Mouse (Mus musculus) CH12.LX (cell line): ENCODE data around the gene Nhlrc4.

Experiments
- GABPA ChIP-seq: IDR thresholded peaks from 2 replicates; pipeline ENCODE4 v1.6.1; 2012; ENCODE audit warnings: low read depth, low read length, improper control_type of control experiment, inconsistent platforms; ENCODE audit not compliant: insufficient replicate concordance
- PAX5 ChIP-seq: IDR thresholded peaks from 2 replicates; pipeline ENCODE4 v1.6.1; 2012; ENCODE audit warnings: low read length, inconsistent platforms, mixed read lengths
- POLR2A ChIP-seq: IDR thresholded peaks from 2 replicates; pipeline ENCODE4 v1.6.1; 2011; ENCODE audit warnings: low read depth, mild to moderate bottlenecking, improper control_type of control experiment, low read length
- RCOR1 ChIP-seq: conservative IDR thresholded peaks from 2 replicates; pipeline ENCODE4 v1.6.1; 2012; ENCODE audit warnings: low read depth, mild to moderate bottlenecking, inconsistent platforms, low read length, improper control_type of control experiment
- USF2 ChIP-seq: conservative IDR thresholded peaks from 2 replicates; pipeline ENCODE4 v1.6.1; 2011; ENCODE audit warnings: low read depth, low read length, improper control_type of control experiment

- no peak for TF ChIP-seq GABPA
- TF ChIP-seq RCOR1 = no peak
- no peak for TF ChIP-seq PAX5
- TF ChIP-seq POLR2A = no peak
- TF ChIP-seq USF2 = no peak
These were observed 36.1 kb upstream of the Nhlrc4 start for GRCm38 (mm10) chr17:25980854-25981253.
